Mouse (Mus musculus) right cerebral cortex, adult 2 months (tissue): ENCODE results near the gene Ksr1.
A peak's percentile ranks its signal among the peaks of the same experiment; 100 is the strongest.

Experiments
- DNase-seq, 2 experiments: peaks; one replicate each; pipeline ENCODE4 v3.0.0; 2021 to 2022; ENCODE audit warnings: low spot score in 2 of 2

The Ksr1 gene

GRCm38 (mm10) chr11:79041908-79042430 lies 104.2 kb downstream of the Ksr1 start:
- no peak for DNase-seq

GRCm38 (mm10) chr11:79039488-79039887 lies 106.7 kb downstream of the Ksr1 start:
- DNase-seq, result peak in 1 of 2 experiments; percentile 28

- no peak for DNase-seq
Measured at GRCm38 (mm10) chr11:79037555-79037954, 108.7 kb downstream of the Ksr1 start.

GRCm38 (mm10) chr11:79036324-79036723 lies 109.9 kb downstream of the Ksr1 start:
- no peak for DNase-seq

- DNase-seq, result no peak
Measured at GRCm38 (mm10) chr11:79033636-79034035, 112.6 kb downstream of the Ksr1 start.

- no peak for DNase-seq
Measured at GRCm38 (mm10) chr11:79033021-79033420, 113.2 kb downstream of the Ksr1 start.

- DNase-seq, result no peak
Measured at GRCm38 (mm10) chr11:79031452-79031746, 114.8 kb downstream of the Ksr1 start.

- peak; percentile 84 to 92 for DNase-seq
Measured at GRCm38 (mm10) chr11:79030570-79031451, 115.4 kb downstream of the Ksr1 start.

- DNase-seq, result no peak
Measured at GRCm38 (mm10) chr11:79023751-79024150, 122.5 kb downstream of the Ksr1 start.

GRCm38 (mm10) chr11:79023342-79023741 lies 122.9 kb downstream of the Ksr1 start:
- DNase-seq, result no peak

GRCm38 (mm10) chr11:79022836-79023235 lies 123.4 kb downstream of the Ksr1 start:
- DNase-seq, result no peak

GRCm38 (mm10) chr11:79020535-79021045 lies 125.6 kb downstream of the Ksr1 start:
- no peak for DNase-seq

- peak; percentile 39 to 55 for DNase-seq
Measured at GRCm38 (mm10) chr11:79019839-79020534, 126.2 kb downstream of the Ksr1 start.

GRCm38 (mm10) chr11:79018954-79019704 lies 127.1 kb downstream of the Ksr1 start:
- peak; percentile 79 to 83 for DNase-seq

- DNase-seq, result no peak
Measured at GRCm38 (mm10) chr11:79017161-79017606, 129.0 kb downstream of the Ksr1 start.

GRCm38 (mm10) chr11:79016236-79016635 lies 130.0 kb downstream of the Ksr1 start:
- no peak for DNase-seq

- DNase-seq, result no peak
Measured at GRCm38 (mm10) chr11:79015660-79016215, 130.5 kb downstream of the Ksr1 start.

GRCm38 (mm10) chr11:79014602-79015325 lies 131.4 kb downstream of the Ksr1 start:
- DNase-seq, result no peak

GRCm38 (mm10) chr11:79013806-79014205 lies 132.4 kb downstream of the Ksr1 start:
- DNase-seq, result no peak

- DNase-seq, result no peak
Measured at GRCm38 (mm10) chr11:79013056-79013455, 133.2 kb downstream of the Ksr1 start.

- DNase-seq, result no peak
Measured at GRCm38 (mm10) chr11:79012529-79012928, 133.7 kb downstream of the Ksr1 start.
